Comparison of ENCODE assay signal across 20 mouse cellular contexts in genomic region chr19:8009086-8009485, GRCm38 (mm10). TPM values are rescaled to one million over a fixed set of nuclear protein-coding genes. Genes with fewer than 3 reads are reported as not detected.
"Had no signal": no experiment of that assay in that cellular context is flagged by ENCODE, and none has a peak within 500 bp of the region (broad histone marks: within the 10 kb centered on the region; RNA-seq: fewer than 3 reads in every experiment).

No protein-coding gene starts in this region.

RNA-seq across cellular contexts. Expression of gene Slc22a27, which starts 43.3 kb away (rescaled TPM):
- polyA plus RNA-seq: heart, embryonic 11.5 days; heart, embryonic 12.5 days; heart, embryonic 13.5 days; heart, embryonic 14.5 days; heart, embryonic 15.5 days; heart, embryonic 16.5 days; heart, postnatal 0 days; hindbrain, embryonic 10.5 days; hindbrain, embryonic 11.5 days; hindbrain, embryonic 12.5 days; hindbrain, embryonic 13.5 days; hindbrain, embryonic 14.5 days; hindbrain, embryonic 15.5 days; hindbrain, embryonic 16.5 days; hindbrain, postnatal 0 days; inflammation-experienced regulatory T-cells, adult 6 months; intestine, embryonic 14.5 days; intestine, embryonic 16.5 days; intestine, postnatal 0 days; large intestine, adult 2 months had no signal
